Mouse (Mus musculus) hindbrain, postnatal 0 days (tissue): ENCODE measurements around the gene Grk6. TPM values are rescaled to one million over a fixed set of nuclear protein-coding genes. Genes with fewer than 3 reads are reported as not detected.

Experiments
- ATAC-seq: fragments of 200-750 bp; cut with Nextera tagmentation; 2 replicates; pipeline ENCODE4 v1.8.0; 2017; ENCODE audit warnings: mild to moderate bottlenecking, moderate TSS enrichment, moderate library complexity
- DNase-seq: peaks from one replicate; pipeline ENCODE4 v3.0.0-alpha.2; 2015; ENCODE audit warnings: low spot score
- H3K27ac ChIP-seq: fragments of 300-500 bp; sonication (generic); 2 replicates; pipeline ENCODE4 v1.5.1; 2014; ENCODE audit warnings: mild to moderate bottlenecking
- H3K27me3 ChIP-seq: fragments of 300-500 bp; sonication (generic); 2 replicates; pipeline ENCODE4 v1.6.1; 2014; ENCODE audit warnings: low read length, mixed read lengths; ENCODE audit not compliant: insufficient read depth
- H3K36me3 ChIP-seq: fragments of 300-500 bp; sonication (generic); 2 replicates; pipeline ENCODE4 v1.6.1; 2014; ENCODE audit warnings: low read length, mixed read lengths; ENCODE audit not compliant: insufficient read depth
- H3K4me1 ChIP-seq: fragments of 300-500 bp; sonication (generic); 2 replicates; pipeline ENCODE4 v1.6.1; 2014; ENCODE audit warnings: antibody characterized with exemption, low read length, mixed read lengths; ENCODE audit not compliant: insufficient read depth
- H3K4me2 ChIP-seq: fragments of 300-500 bp; sonication (generic); 2 replicates; pipeline ENCODE4 v1.6.1; 2014; ENCODE audit warnings: low read depth, mild to moderate bottlenecking, low read length, moderate library complexity, mixed read lengths
- H3K4me3 ChIP-seq: fragments of 300-500 bp; sonication (generic); 2 replicates; pipeline ENCODE4 v1.5.1; 2014; ENCODE audit warnings: low read length
- H3K9ac ChIP-seq: fragments of 300-500 bp; sonication (generic); replicated peaks from 2 replicates; pipeline ENCODE4 v1.6.1; 2014; ENCODE audit warnings: mild to moderate bottlenecking, low read length, moderate library complexity, mixed read lengths
- H3K9me3 ChIP-seq: fragments of 300-500 bp; sonication (generic); 2 replicates; pipeline ENCODE4 v1.6.1; 2016; ENCODE audit warnings: low read length, mixed read lengths
- CTCF ChIP-seq: IDR thresholded peaks from 2 replicates; pipeline ENCODE4 v1.5.1; 2016; ENCODE audit warnings: antibody characterized with exemption, control low read depth, low read depth
- WGBS: fragments of 180-500 bp; shearing (Covaris S2); extraction: QIAGEN DNeasy Blood & Tissue Kit; methylation state at CpG from one replicate; pipeline ENCODE4 v1.1.7; 2014; 5-methylcytosine and 5-hydroxymethylcytosine counted together
- polyA plus RNA-seq: library from polyadenylated mRNA; unstranded; fragments of >200 nt; fragmentation: Nextera tagmentation; extraction: Ambion mirVana; gene quantifications from 2 replicates; pipeline ENCODE4 v1.2.1, GENCODE M21; 2015
- total RNA-seq: library from RNA; depleted of rRNA; stranded (reverse); fragments of >200 nt; gene quantifications from 2 replicates; pipeline ENCODE4 v1.2.3, GENCODE M21; 2014

Gene Grk6
- total and polyA plus RNA-seq, 2 experiments from 2014 or later = 34.7 to 72.2 TPM

DNA sequence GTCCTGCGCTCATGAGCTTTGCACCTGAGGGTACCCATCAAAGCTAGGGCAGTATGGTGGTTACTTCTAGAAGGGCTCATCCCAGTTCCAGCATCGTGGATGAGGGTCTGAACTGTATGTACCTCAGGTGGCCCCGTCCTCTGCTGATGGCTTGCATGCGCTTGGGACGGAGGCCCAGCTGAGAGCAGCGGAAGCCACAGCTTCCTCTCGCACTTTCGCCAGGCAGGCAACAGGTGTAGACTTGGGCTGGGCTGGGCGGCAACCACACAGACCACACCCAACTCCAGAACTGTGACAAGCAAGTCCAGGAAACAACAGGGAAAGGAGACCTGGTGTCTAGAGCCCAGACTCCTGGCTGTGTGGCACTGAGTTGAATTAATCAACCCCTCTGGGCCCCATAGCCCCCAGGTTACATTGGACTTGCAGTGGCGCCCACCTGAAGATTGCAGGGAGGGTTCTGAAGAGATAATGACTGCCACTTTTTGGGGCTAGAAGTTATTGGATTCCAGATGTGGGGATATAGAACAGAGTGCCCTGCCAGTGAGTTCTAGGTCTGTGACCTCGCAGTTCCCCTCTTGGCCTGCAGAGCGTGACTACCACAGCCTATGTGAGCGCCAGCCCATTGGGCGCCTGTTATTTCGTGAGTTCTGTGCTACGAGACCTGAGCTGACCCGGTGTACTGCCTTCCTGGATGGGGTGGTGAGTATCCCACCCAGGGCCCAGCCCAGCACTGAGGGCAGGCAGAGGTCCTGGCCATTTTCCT, 5.0 kb downstream of the Grk6 start:
- WGBS = 84% methylated on average over 17 of the region's 17 CpGs

DNA sequence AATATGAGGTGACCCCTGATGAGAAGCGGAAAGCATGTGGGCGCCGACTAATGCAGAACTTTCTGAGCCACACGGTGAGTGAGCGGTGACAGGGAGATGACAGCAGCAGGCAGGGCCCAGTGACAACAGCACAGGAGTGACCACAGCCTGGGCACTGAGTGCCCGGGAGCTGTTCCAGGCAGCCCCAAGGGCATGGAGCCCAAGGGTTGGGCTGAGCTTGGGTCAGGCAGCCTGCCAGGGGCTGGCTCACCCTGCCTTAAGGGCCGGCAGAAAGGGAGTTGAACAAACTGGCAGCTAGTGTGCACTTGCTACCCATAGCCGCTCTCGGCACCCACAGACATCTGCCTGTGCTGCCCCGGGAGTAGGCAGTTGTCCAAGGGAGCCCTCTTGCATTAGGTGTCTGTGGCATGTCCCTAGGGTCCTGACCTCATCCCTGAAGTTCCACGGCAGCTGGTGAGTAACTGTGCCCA, 5.7 kb downstream of the Grk6 start:
- Histone ChIP-seq H3K27ac (no peak overlapping the region), H3K9ac (no peak overlapping the region), H3K9me3 (no peaks in the 10 kb centered on the region), H3K4me3 (no peak overlapping the region), H3K4me2 (no peak overlapping the region), H3K27me3 (no peaks in the 10 kb centered on the region), H3K4me1 (peaks cover 13% of the 10 kb centered on the region), H3K36me3 (peaks cover 27% of the 10 kb centered on the region; the same call in 1 of the 2 replicates)
- TF ChIP-seq CTCF = no peak
- 58% methylated on average over 11 of the region's 11 CpGs for WGBS
- ATAC-seq = peak; percentile 50
- DNase-seq = peak; percentile 79

More for the DNA sequence above, 5.0 kb downstream of the Grk6 start:
- DNase-seq (no peak), ATAC-seq (no peak)
- Histone ChIP-seq H3K27ac (no peak overlapping the region), H3K9ac (no peak overlapping the region), H3K4me1 (peaks cover 13% of the 10 kb centered on the region), H3K36me3 (peaks cover 27% of the 10 kb centered on the region; the same call in 1 of the 2 replicates), H3K4me2 (no peak overlapping the region), H3K27me3 (no peaks in the 10 kb centered on the region), H3K4me3 (no peak overlapping the region), H3K9me3 (no peaks in the 10 kb centered on the region)
- peak; percentile 30; the same call in 1 of the 2 replicates for TF ChIP-seq CTCF

DNA sequence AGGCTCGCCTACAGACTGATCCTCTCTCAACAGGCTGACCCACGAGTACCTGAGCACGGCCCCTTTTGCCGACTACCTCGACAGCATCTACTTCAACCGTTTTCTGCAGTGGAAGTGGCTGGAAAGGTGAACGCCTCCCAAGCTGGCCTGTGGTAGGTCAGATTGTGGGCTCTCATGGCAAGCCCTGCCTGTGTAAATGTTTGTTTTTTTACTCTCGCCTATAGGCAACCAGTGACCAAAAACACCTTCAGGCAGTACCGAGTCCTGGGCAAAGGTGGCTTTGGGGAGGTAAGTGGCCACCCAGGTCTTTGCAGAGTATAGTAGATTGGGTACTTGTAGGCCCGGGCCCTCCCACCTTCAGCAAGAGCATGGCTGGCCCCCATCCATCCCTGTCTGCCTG, 6.4 kb downstream of the Grk6 start:
- Histone ChIP-seq H3K9ac (no peak overlapping the region), H3K4me1 (peaks cover 7% of the 10 kb centered on the region), H3K4me2 (no peak overlapping the region), H3K4me3 (no peak overlapping the region), H3K36me3 (peaks cover 27% of the 10 kb centered on the region; the same call in 1 of the 2 replicates), H3K27me3 (no peaks in the 10 kb centered on the region), H3K27ac (no peak overlapping the region), H3K9me3 (no peaks in the 10 kb centered on the region)
- TF ChIP-seq CTCF = no peak
- ATAC-seq = no peak
- no peak for DNase-seq
- WGBS = 91% methylated on average over 10 of the region's 10 CpGs

DNA sequence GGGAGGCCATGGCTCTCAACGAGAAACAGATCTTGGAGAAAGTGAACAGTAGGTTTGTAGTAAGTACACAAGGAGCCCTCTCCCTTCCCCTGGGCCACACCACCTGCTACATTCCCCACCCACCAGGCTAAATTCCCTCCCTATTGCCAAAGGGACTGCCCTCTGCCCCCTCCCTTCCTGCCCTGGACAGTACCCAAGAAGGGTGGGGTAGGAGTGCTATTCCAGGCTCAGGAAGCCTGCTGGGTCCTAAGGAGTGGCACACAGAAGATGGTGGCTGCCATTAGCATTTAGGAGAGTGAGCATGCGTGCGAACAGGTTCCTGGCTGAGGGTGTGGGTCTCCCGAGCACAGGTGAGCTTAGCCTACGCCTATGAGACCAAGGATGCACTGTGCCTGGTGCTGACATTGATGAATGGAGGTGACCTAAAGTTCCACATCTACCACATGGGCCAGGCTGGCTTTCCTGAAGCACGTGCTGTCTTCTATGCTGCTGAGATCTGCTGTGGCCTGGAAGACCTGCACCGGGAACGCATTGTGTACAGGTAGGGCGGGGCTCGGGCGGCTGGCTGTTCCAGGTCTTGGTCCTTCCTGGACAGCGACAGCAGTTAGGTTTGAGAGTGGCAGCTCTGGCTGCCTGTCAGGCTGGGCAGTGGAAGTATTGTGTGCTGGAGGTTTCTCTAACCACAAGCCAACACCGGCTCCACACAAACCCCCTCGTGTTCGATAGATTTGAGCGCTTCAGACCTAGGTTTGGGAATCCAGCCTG, 7.1 kb downstream of the Grk6 start:
- ATAC-seq (no peak), DNase-seq (no peak)
- peaks cover 27% of the 10 kb centered on the region; the same call in 1 of the 2 replicates for H3K36me3 ChIP-seq
- H3K27me3 ChIP-seq = no peaks in the 10 kb centered on the region
- H3K9me3 ChIP-seq = no peaks in the 10 kb centered on the region
- H3K4me2 ChIP-seq = no peak overlapping the region
- peaks cover under 1% of the 10 kb centered on the region; the same call in 1 of the 2 replicates for H3K4me1 ChIP-seq
- H3K4me3 ChIP-seq = no peak overlapping the region
- TF ChIP-seq CTCF = no peak
- WGBS = 95% methylated on average over 16 of the region's 16 CpGs
- H3K27ac ChIP-seq = no peak overlapping the region
- H3K9ac ChIP-seq = no peak overlapping the region

DNA sequence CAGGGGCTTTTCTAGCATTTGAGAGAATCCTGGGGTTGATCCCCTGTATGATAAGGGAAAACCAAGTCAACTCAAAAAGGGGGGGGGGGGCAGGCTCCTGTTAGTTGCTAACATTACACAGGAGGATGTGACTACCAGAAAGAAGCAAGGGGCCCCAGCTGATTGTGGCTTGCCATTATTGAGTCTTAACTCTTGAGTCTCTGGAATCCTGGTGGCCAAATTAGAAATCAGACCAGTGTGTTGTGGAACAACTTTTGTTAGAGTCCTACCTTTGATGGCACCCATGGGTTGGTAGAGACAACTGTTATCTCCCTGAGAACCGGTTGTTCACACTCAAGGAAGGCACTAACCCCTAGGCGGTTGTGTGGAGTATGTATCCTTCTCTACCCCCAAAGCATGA, 18.1 kb downstream of the Grk6 start:
- 0 out of 2 replicates have a peak overlapping the region, but pooled peaks have one; percentile 94 for H3K27ac ChIP-seq
- peaks cover 17% of the 10 kb centered on the region for H3K4me1 ChIP-seq
- no peak for TF ChIP-seq CTCF
- no peaks in the 10 kb centered on the region for H3K9me3 ChIP-seq
- WGBS = 56% methylated on average over 2 of the region's 2 CpGs
- H3K4me3 ChIP-seq = no peak overlapping the region
- DNase-seq (no peak), ATAC-seq (no peak)
- peaks cover 19% of the 10 kb centered on the region; the same call in 1 of the 2 replicates for H3K36me3 ChIP-seq
- peak overlapping the region; percentile 63; the same call in 1 of the 2 replicates for H3K4me2 ChIP-seq
- no peak overlapping the region for H3K9ac ChIP-seq
- H3K27me3 ChIP-seq = no peaks in the 10 kb centered on the region

DNA sequence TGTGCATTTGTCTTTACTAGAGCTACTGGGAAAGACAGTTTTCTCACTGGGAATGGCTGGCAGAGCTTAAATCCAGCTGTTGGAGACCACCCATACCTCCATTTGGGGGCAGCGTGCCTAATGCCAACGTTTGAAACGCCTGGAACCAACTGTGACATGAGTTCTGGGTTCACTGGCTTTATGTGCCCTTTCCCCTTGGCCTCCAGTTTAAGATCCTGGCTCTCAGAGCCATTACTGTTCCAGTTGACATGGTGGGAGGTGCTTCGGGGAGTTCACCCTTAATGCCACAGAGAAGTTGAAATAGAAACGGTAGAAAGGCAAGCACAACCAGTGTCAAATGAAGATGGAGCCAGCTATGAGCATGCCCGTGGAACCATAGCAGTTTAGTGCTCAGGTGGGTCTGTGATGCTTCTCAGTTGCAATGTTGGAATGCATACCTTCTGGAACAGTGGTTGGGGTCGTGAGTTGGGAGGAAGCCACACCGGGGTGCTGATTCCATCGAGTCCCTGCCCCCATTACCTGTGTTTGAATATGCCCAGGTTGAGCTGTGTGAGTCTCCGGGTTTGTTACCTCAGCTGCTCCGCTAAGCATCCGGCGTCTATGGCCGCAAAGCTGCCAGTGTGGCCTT, 18.6 kb downstream of the Grk6 start:
- H3K9me3 ChIP-seq = no peaks in the 10 kb centered on the region
- H3K9ac ChIP-seq = peak overlapping the region; percentile 85
- H3K4me3 ChIP-seq = peak overlapping the region; percentile 76
- H3K27me3 ChIP-seq = no peaks in the 10 kb centered on the region
- DNase-seq (no peak), ATAC-seq (no peak)
- TF ChIP-seq CTCF = no peak
- peak overlapping the region; percentile 63 for H3K4me2 ChIP-seq
- H3K4me1 ChIP-seq = peaks cover 18% of the 10 kb centered on the region
- H3K36me3 ChIP-seq = peaks cover 15% of the 10 kb centered on the region; the same call in 1 of the 2 replicates
- 5% methylated on average over 14 of the region's 14 CpGs for WGBS
- peak overlapping the region; percentile 94 for H3K27ac ChIP-seq
